Mouse (Mus musculus) MEL (cell line): ENCODE measurements around the gene Rasef. TPM values are rescaled to one million over a fixed set of nuclear protein-coding genes. Genes with fewer than 3 reads are reported as not detected.

Experiments used
- DNase-seq: peaks from one replicate; pipeline ENCODE4 v3.0.0; 2011; ENCODE audit warnings: low read depth, low spot score
- H3K27ac ChIP-seq: 2 replicates; pipeline ENCODE4 v1.5.1; 2012; ENCODE audit warnings: low read depth, mild to moderate bottlenecking, control low read depth, low read length, moderate library complexity; ENCODE audit not compliant: control insufficient read depth
- H3K27me3 ChIP-seq, 2 experiments: fragments of 150-350 bp in 1 of 2; sonication (generic) in 1 of 2; 2 replicates each; pipeline ENCODE4 v1.6.1; 2012; ENCODE audit warnings: low read length in 2 of 2, mild to moderate bottlenecking in 2 of 2, improper control_type of control experiment in 1 of 2, moderate library complexity in 1 of 2; ENCODE audit not compliant: insufficient read depth in 2 of 2, control insufficient read depth in 1 of 2
- H3K36me3 ChIP-seq, 2 experiments: 2 replicates each; pipeline ENCODE4 v1.6.1; 2012 to 2014; ENCODE audit warnings: low read length in 2 of 2, improper control_type of control experiment in 1 of 2, inconsistent platforms in 1 of 2, mild to moderate bottlenecking in 1 of 2; ENCODE audit not compliant: insufficient read depth in 2 of 2, control insufficient read depth in 1 of 2
- H3K4me1 ChIP-seq, 2 experiments: fragments of 150-350 bp in 1 of 2; sonication (generic) in 1 of 2; 2 replicates each; pipeline ENCODE4 v1.6.1; 2012; ENCODE audit warnings: low read length in 2 of 2, improper control_type of control experiment in 1 of 2, mild to moderate bottlenecking in 1 of 2; ENCODE audit not compliant: insufficient read depth in 2 of 2, control insufficient read depth in 1 of 2
- H3K4me3 ChIP-seq, 2 experiments: fragments of 150-350 bp in 1 of 2; sonication (generic) in 1 of 2; 2 replicates each; pipeline ENCODE4 v1.5.1; 2012; ENCODE audit warnings: low read depth in 2 of 2, low read length in 2 of 2, mild to moderate bottlenecking in 2 of 2, moderate library complexity in 2 of 2, control low read depth in 1 of 2, improper control_type of control experiment in 1 of 2; ENCODE audit not compliant: control insufficient read depth in 1 of 2, insufficient read depth in 1 of 2
- H3K79me2 ChIP-seq: 2 replicates; pipeline ENCODE4 v1.6.1; 2012; ENCODE audit warnings: mild to moderate bottlenecking, low read length, moderate library complexity; ENCODE audit not compliant: control insufficient read depth, poor library complexity, insufficient read depth
- H3K9ac ChIP-seq: 2 replicates; pipeline ENCODE4 v1.6.1; 2012; ENCODE audit warnings: low read depth, mild to moderate bottlenecking, control low read depth, low read length, moderate library complexity; ENCODE audit not compliant: control insufficient read depth, poor library complexity, severe bottlenecking
- H3K9me3 ChIP-seq: fragments of 150-350 bp; sonication (generic); replicated peaks from 2 replicates; pipeline ENCODE4 v1.6.1; 2012; ENCODE audit warnings: mild to moderate bottlenecking, low read length, improper control_type of control experiment, moderate library complexity; ENCODE audit not compliant: insufficient read depth
- BHLHE40 ChIP-seq: IDR thresholded peaks from 2 replicates; pipeline ENCODE4 v1.6.1; 2012; ENCODE audit warnings: low read depth, mild to moderate bottlenecking, inconsistent platforms, low read length, improper control_type of control experiment, borderline replicate concordance
- CHD1 ChIP-seq: IDR thresholded peaks from 2 replicates; pipeline ENCODE4 v1.6.1; 2012; ENCODE audit warnings: low read depth, mild to moderate bottlenecking, inconsistent platforms, low read length, improper control_type of control experiment
- CTCF ChIP-seq, 3 experiments: IDR thresholded peaks in 2 of 3; conservative IDR thresholded peaks in 1 of 3; 2 replicates each; pipeline ENCODE4 v1.5.1; 2011 to 2012; ENCODE audit warnings: low read length in 3 of 3, low read depth in 2 of 3, mild to moderate bottlenecking in 2 of 3, improper control_type of control experiment in 1 of 3, inconsistent platforms in 1 of 3, mixed read lengths in 1 of 3, moderate library complexity in 1 of 3; ENCODE audit not compliant: control insufficient read depth in 1 of 3, insufficient read depth in 1 of 3, poor library complexity in 1 of 3, severe bottlenecking in 1 of 3
- GATA1 ChIP-seq: IDR thresholded peaks from 2 replicates; pipeline ENCODE4 v1.6.1; 2011; ENCODE audit warnings: low read depth, low read length, improper control_type of control experiment
- HCFC1 ChIP-seq: IDR thresholded peaks from 2 replicates; pipeline ENCODE4 v1.6.1; 2012; ENCODE audit warnings: low read depth, mild to moderate bottlenecking, inconsistent platforms, low read length, improper control_type of control experiment, moderate library complexity
- KAT2A ChIP-seq: conservative IDR thresholded peaks from 2 replicates; pipeline ENCODE4 v1.6.1; 2012; ENCODE audit warnings: low read depth, low read length, improper control_type of control experiment, inconsistent platforms
- MAFK ChIP-seq: IDR thresholded peaks from 2 replicates; pipeline ENCODE4 v1.6.1; 2011; ENCODE audit warnings: low read depth, mild to moderate bottlenecking, low read length, improper control_type of control experiment, borderline replicate concordance
- MEF2A ChIP-seq: IDR thresholded peaks from 2 replicates; pipeline ENCODE4 v1.6.1; 2014; ENCODE audit warnings: low read depth, mild to moderate bottlenecking, inconsistent platforms, low read length, improper control_type of control experiment; ENCODE audit not compliant: poor library complexity, insufficient replicate concordance, severe bottlenecking; ENCODE audit errors: extremely low read depth
- NELFE ChIP-seq: IDR thresholded peaks from 2 replicates; pipeline ENCODE4 v1.6.1; 2011; ENCODE audit warnings: low read depth, low read length, improper control_type of control experiment
- NRF1 ChIP-seq: IDR thresholded peaks from 2 replicates; pipeline ENCODE4 v1.6.1; 2014; ENCODE audit warnings: low read depth, mild to moderate bottlenecking, inconsistent platforms, low read length, improper control_type of control experiment, moderate library complexity; ENCODE audit not compliant: poor library complexity, insufficient read depth, severe bottlenecking
- POLR2A ChIP-seq, 2 experiments: IDR thresholded peaks; 2 replicates each; pipeline ENCODE4 v1.6.1; 2011 to 2012; ENCODE audit warnings: low read length in 2 of 2, mild to moderate bottlenecking in 2 of 2, control low read depth in 1 of 2, improper control_type of control experiment in 1 of 2, low read depth in 1 of 2, moderate library complexity in 1 of 2; ENCODE audit not compliant: control insufficient read depth in 1 of 2, insufficient read depth in 1 of 2, poor library complexity in 1 of 2
- POLR2AphosphoS2 ChIP-seq: IDR thresholded peaks from 2 replicates; pipeline ENCODE4 v1.6.1; 2011; ENCODE audit warnings: low read length, improper control_type of control experiment
- SMC3 ChIP-seq: IDR thresholded peaks from 2 replicates; pipeline ENCODE4 v1.6.1; 2011; ENCODE audit warnings: low read depth, low read length, improper control_type of control experiment
- TAL1 ChIP-seq: IDR thresholded peaks from 2 replicates; pipeline ENCODE4 v1.6.1; 2012; ENCODE audit warnings: mild to moderate bottlenecking, inconsistent platforms, low read length, moderate library complexity, mixed read lengths
- ZC3H11A ChIP-seq: IDR thresholded peaks from 2 replicates; pipeline ENCODE4 v1.6.1; 2012; ENCODE audit warnings: low read depth, mild to moderate bottlenecking, inconsistent platforms, low read length, improper control_type of control experiment
- ZMIZ1 ChIP-seq: IDR thresholded peaks from 2 replicates; pipeline ENCODE4 v1.6.1; 2012; ENCODE audit warnings: low read depth, mild to moderate bottlenecking, inconsistent platforms, low read length, improper control_type of control experiment, moderate library complexity
- ZNF384 ChIP-seq: IDR thresholded peaks from 2 replicates; pipeline ENCODE4 v1.6.1; 2012; ENCODE audit warnings: low read depth, mild to moderate bottlenecking, inconsistent platforms, low read length, improper control_type of control experiment
- polyA plus RNA-seq, 2 experiments: library from polyadenylated mRNA; stranded (reverse) in 1 of 2; unstranded in 1 of 2; fragments of >175 nt in 1 of 2; fragments of >200 nt in 1 of 2; gene quantifications; 2 replicates each; pipeline versions ENCODE4 v1.2.1 to v1.2.4; 2012; ENCODE audit warnings: low replicate concordance in 2 of 2, low read depth in 1 of 2; ENCODE audit not compliant: insufficient read length in 2 of 2, insufficient read depth in 1 of 2, missing spikeins in 1 of 2
- total RNA-seq: library from RNA; depleted of rRNA; stranded (reverse); fragments of 300-350 nt; gene quantifications from 2 replicates; pipeline ENCODE4 v1.2.3, GENCODE M21; 2012

Gene Rasef
- total and polyA plus RNA-seq, 3 experiments = not detected

DNA sequence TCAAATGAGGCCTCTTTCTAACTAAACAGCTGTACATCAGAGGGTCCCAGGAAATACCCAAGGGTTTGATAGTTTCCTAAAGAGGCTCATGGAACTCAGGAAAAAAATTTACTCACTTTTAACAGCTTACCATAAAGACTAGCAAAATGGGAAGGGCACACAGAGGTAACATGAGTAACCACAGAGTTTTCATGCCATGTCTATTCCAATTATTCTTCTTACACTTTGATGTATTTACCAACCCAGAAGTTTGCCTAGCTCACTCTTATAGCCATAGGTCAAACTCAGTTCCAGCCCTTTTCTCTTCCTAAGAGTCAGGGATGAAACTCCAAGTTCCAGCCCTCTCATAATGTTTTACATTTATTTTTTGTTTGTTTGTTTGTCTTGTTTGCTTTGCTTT lies 18.8 kb downstream of the Rasef start:
- Histone ChIP-seq H3K4me1 (peaks cover 0 to 5% of the 10 kb centered on the region in 2 experiments; a peak in 2 of 4 replicates), H3K9ac (no peak overlapping the region), H3K4me3 (no peak overlapping the region), H3K9me3 (no peaks in the 10 kb centered on the region), H3K79me2 (no peaks in the 10 kb centered on the region; the same call in 1 of the 2 replicates), H3K27me3 (no peaks in the 10 kb centered on the region), H3K27ac (no peak overlapping the region), H3K36me3 (no peaks in the 10 kb centered on the region; a peak in 1 of 4 replicates)
- no peak for TF ChIP-seq SMC3
- no peak for TF ChIP-seq NRF1
- TF ChIP-seq CHD1 = no peak
- no peak for TF ChIP-seq CTCF (IDR thresholded peaks at IDR 0.05 in 2 of 3, conservative IDR thresholded peaks at IDR 0.05 in 1 of 3; ENCODE audit: control insufficient read depth in 1 of 3, insufficient read depth in 1 of 3, low read depth in 2 of 3, low read length in 3 of 3, poor library complexity in 1 of 3, severe bottlenecking in 1 of 3)
- TF ChIP-seq BHLHE40 = no peak
- TF ChIP-seq HCFC1 = no peak
- TF ChIP-seq TAL1 = no peak
- no peak for TF ChIP-seq MAFK
- TF ChIP-seq POLR2A (IDR thresholded peaks at IDR 0.05; ENCODE audit: control insufficient read depth in 1 of 2, insufficient read depth in 1 of 2, low read depth in 1 of 2, low read length in 2 of 2, poor library complexity in 1 of 2) = no peak
- TF ChIP-seq GATA1 = no peak
- no peak for TF ChIP-seq ZC3H11A
- TF ChIP-seq ZMIZ1 = no peak
- TF ChIP-seq POLR2AphosphoS2 = no peak
- no peak for TF ChIP-seq NELFE
- no peak for TF ChIP-seq KAT2A
- DNase-seq = no peak

DNA sequence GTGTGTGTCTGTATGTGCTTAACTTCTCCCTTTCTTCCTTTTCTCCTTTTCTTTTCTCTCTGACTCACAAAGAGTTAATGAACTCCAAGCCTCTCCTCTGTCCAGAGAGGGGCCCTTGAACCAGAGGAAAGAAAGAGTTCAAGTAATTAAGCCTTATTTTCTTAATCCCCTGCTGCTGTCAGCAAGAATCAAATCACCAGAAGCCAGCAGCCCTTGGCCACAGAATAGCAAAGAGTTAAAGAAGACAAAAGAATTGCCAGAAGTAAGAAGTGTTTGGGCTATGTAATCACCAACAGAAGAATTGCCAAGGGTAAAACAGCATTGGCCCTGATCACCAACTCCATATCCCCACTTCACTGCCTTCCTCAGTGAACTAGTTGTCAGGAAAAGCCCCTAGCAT lies 20.2 kb downstream of the Rasef start:
- H3K4me1 ChIP-seq = peaks cover 0 to 5% of the 10 kb centered on the region in 2 experiments; a peak in 2 of 4 replicates
- H3K27ac ChIP-seq = no peak overlapping the region
- H3K9me3 ChIP-seq = no peaks in the 10 kb centered on the region
- H3K9ac ChIP-seq = no peak overlapping the region
- H3K36me3 ChIP-seq = no peaks in the 10 kb centered on the region; a peak in 1 of 4 replicates
- no peak for DNase-seq
- H3K4me3 ChIP-seq = no peak overlapping the region
- H3K27me3 ChIP-seq = no peaks in the 10 kb centered on the region
- TF ChIP-seq ZNF384 (no peak), KAT2A (no peak), MEF2A (no peak)
- TF ChIP-seq, all 39 proteins: peak for 0
- H3K79me2 ChIP-seq = no peaks in the 10 kb centered on the region; the same call in 1 of the 2 replicates
